Mouse (Mus musculus): ENCODE measurements around the gene Mef2d.

DNA sequence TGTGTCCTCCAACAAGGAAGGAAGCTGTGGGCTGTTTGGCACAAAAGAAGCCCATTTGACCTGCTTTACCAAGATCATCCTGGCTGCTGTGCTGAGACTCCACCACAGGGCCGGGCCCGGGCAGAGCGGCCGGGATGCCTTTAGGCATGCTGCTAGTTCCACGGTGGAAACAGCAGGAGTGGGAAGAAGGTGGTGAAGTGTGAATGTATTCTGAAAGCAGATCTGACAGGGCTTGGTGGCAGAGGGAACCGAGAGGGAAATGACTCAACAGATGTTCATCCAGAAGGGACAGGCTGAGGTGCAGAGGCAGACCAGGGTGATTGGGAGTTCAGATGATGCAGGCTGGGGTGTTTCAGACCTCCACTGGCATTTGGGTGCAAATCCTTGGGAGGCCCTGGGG lies 44.5 kb upstream of the Mef2d start:
- no peak for TF ChIP-seq POLR2A (IDR thresholded peaks at IDR 0.05; ENCODE audit: low read depth, low read length)
- TF ChIP-seq CTCF (IDR thresholded peaks at IDR 0.05; ENCODE audit: extremely low read depth, insufficient read depth, insufficient read length, insufficient replicate concordance): no peak

Data from spleen, adult 2 months (tissue).